Mouse (Mus musculus): ENCODE results near the gene Glt6d1.

Glt6d1 gene

DNA sequence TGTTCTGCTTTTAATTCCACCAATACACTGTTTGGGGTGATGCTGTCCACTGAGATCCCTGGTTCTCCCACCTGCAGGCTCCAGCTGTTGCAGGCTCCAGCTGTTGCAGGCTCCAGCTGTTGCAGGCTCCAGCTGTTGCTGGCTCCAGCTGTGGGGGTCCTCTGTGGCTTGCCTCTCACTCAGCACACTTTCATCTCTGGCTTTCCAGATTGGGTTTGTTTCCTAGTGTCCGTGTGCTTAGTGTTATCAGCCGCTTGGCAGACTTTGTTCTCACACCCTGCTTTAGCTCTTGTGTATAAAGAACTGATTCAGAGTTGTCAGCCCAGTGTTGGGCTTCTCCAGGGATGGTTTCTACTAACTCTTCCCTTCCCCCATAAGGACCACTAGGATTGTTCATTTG is 18.0 kb downstream of the Glt6d1 start:
- DNase-seq (ENCODE audit: low read depth, low spot score), result no peak

DNA sequence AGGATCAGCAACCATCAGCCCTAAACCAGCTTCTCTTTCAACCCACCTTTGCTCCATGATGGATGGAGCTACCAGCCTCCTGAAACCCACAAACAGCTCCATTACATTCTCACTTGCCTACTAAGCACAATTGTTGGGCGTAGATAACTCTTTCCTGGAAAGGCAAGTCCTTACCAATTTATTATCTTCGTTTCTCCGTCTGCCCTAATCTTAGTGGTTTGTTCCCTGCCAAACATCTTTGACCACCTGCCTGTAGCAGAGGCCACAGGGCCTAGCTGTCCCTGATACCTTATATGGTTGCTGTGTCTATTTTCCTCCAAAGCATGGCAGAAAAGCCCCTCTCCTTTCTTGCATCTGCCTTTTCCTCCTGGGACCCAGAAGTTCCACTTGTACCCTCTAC is 26.6 kb downstream of the Glt6d1 start:
- DNase-seq (ENCODE audit: low read depth, low spot score), result no peak

DNA sequence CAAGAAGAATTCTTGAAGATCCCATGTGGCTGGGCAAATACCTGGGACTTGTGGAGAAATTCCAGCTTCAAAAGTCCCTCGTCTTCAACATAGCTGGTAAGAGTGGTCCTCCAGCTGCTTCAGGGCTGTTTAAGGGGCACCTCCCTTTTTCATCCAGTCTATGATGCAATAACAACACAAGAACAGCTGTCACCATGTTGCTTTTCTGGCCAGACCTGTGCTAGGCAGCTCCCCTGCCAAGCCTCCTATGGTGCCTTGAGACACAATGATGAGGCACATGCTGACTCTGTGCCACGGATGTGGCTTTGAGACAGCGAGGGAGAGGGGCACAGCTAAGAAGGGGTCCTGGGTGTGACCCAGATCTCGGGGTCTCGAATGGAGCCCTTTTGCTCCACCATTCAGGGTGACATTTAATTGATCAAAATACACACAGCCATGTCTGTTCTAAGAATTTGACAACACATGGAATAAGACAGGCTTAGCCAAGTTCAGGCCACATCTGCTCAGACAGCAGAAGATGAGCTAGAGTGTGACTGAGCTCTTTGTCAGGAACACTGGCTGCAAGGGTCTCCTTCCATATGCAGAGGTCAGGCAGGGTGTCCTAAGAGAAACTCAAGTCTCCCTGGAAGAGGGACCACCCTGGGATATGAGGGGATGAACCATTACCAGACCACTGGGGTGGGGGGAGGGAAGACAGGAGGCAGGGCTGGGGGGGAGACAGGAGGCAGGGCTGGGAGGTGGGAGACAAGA is 29.9 kb downstream of the Glt6d1 start:
- DNase-seq (ENCODE audit: low read depth, low spot score), result no peak

DNA sequence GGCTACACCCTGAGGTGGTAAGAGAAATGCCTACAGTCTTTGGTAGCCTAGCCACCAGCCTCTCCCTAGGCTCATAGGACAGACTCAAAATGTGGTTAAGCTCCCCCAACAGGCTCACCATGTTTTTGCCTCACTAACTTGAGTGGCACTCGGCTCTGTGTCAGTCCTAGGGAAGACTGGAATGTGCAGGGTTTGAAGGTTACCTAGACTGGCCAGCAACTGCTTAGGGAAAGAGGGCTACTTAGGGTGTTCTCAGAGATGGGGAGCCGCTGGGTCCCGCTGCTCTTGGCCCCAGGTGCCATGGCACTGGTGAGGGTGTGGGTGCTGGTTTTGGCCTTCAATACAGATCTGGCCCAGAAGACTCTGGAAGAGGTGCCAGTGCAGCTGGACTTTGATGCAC is 33.7 kb downstream of the Glt6d1 start, which contains the start of gene Gm13539:
Gene Gm13539, plus strand, starts transcription at position 301 of the 400 bp plus-strand sequence.
- DNase-seq (ENCODE audit: low read depth, low spot score), result no peak

DNA sequence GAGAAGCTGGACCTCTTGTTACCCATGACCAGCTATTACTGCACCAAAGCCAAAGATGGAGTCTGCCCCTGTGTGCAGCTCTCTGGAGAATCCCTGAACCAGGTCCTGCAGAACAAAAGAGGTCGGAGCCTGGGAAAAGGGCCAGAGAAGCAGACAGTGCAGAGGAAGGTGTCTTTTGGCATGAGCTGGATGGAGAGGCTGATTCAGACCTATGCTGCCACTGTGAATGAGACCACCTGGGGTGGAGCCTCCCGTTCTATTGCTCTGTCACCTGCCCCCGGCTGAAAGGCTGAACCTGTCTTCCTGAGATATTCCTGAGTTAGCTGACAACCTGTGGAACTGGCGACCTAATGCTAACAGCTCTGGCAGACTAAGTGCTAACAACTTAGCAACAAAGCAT is 34.7 kb downstream of the Glt6d1 start:
- no peak for DNase-seq (ENCODE audit: low read depth, low spot score)

DNA sequence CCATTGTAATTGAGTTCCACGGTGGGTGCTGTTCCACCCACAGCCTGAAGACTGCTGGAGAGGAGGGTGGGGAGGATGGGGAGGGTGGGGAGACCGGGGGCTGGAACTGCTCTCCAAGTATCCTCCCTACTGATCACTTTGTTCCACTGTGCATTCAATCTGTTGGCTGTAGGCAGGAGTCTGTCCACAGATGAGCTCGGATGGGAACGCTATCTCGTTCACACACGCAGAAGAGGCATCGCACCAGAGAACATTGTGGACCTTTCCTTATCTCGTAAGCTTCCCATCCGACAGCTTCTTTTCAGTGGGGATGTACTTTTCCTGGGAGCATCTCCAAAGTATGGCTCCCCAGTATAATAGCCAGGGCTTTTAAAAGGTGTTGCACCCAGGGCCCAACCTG is 36.6 kb downstream of the Glt6d1 start:
- no peak for DNase-seq (ENCODE audit: low read depth, low spot score)

DNA sequence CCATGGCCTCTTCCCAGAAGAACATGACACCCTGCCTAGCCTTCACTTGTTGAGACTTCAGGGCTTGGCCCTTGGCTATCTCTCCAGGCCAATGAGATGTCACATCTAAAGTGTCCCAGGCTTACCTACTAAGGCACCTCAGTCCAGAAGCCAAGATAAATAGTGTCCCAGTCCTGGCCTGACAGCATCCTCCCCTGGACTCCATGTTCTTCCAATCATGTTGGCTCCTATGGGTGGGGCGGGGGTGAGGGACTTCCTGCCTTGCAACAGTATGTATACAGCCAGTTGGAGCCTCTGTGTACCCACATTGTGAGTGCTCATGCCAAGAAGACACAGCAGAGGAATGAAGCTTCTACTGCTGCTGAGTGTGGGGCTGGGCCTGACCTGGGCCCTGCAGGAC is 38.9 kb downstream of the Glt6d1 start, which contains the start of gene Lcn11:
Gene Lcn11, plus strand, starts transcription at position 301 of the 400 bp plus-strand sequence.
- DNase-seq (ENCODE audit: low read depth, low spot score), result no peak

DNA sequence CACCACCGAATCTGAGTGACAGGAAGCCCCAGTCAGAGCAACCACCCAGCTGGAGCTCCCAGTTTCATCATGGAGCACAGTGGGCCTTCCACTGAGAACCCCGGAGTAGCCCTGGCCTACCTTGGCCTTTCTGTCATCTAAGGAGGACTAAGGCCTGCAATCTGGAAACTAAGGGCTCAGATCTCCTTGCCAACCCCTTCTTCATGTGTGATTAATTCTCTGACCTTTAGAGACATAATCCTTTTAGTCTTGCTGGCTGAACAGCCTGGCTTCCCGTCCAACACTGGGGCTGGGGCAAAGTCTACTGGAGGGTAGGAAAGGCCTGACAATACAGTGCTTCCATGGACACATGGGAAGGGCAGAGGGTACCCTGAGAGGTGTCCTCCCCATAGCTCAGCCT is 39.7 kb downstream of the Glt6d1 start:
- DNase-seq (ENCODE audit: low read depth, low spot score), result no peak

DNA sequence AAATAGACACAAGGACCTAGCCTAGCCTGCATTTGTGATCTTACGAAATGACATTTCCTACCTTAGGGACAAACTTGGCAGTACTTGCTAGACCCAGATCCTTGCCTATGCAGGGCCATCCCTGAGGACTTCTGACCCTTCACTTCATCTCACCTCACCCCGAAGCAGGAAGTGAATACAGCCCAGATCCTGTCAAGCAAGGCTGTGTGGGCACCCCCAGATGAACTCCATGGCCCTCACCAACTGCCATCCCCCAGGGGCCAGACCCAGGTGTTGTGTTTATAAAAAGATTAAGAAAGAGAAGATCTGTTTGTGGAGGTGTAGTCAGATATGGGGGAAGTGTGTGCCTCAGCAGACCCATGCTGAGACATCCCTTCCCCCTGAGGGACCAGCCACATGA is 41.0 kb downstream of the Glt6d1 start:
- DNase-seq (ENCODE audit: low read depth, low spot score), result no peak

DNA sequence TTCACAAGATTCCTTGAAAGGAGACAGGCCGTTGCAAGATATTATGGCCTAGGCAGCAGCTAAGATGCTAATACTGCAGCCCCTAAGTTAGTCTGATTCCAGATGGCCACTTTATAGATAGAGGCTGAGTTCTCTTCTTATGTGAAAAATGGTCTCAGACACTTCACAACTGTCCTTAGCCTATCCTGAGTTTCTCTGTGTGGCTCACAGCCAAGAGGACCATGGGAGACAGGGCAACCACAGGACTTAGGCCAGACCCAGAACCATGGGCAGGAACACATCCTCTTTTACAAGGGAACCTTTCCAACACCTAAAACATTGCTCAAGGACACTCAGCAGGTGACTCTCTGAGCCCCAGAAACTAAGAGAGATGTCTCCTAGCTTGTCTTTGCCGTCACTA is 42.1 kb downstream of the Glt6d1 start:
- no peak for DNase-seq (ENCODE audit: low read depth, low spot score)

DNA sequence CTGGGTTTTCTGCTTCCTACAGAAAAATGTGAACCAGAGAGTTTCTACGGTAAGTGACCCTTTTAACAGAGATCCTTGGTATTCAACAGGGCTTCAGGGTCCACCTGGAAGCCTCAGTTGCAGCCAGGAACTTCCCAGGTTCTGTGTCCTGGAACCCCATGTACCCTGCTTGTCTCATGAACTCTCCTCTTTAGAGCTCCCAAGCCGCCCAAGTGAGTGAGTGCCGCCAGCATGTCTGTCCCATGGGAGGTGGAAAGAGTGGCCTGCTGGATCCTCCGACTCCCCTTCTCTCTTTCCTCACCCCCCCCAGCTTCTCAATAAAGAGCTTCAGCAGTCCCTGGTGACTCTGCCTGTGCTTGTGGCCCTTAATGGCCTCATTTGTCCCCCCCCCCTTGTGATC is 47.9 kb downstream of the Glt6d1 start:
- DNase-seq (ENCODE audit: low read depth, low spot score), result no peak

DNA sequence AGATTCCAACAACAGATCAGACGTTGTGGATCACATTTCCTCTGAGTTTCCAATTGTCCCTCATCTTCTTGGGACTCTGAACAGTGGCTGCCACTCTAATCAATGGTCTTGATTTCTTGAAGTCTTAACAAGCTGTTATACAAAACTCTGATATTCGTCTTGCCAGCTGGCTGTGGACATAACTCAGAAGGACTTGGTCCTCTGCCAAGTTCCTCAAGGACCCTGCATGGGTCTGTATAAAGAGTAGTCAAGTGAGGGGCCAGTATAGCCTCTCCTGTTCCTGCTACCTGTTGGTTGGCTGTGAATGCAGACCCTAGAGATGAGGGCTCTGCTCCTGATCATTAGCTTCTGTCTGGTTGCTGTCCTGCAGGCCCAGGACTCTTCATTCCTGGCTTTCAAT is 50.4 kb downstream of the Glt6d1 start, which contains the start of gene Lcn3:
Gene Lcn3, plus strand, starts transcription at position 301 of the 400 bp plus-strand sequence.
- DNase-seq (ENCODE audit: low read depth, low spot score), result no peak

DNA sequence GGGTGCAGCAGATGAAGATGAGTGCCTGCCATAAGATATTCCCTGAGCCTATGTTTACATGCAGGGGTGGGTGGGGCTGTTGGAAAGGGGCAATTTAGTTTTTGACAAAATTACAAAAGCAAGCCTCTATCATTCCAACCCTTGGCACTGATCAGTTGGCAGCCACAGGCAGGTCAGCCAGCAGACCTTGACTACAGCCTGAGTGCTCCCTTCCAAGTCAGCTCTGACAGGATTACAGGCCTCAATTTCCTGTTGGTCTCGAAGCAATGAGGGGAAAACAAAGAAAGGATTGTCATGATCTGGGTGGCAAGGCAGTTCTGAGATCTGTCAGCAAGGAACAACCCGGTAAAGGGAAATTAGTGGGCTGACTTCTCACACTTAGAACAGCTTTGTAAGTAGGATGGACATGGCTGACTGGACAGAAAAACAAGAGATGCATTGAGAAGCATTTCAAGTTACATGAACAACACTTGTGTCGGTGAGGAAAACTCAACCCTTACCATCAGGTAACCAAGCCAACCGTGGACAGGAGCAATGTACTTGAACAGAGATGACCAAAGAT is 57.5 kb downstream of the Glt6d1 start:
- no peak for DNase-seq (ENCODE audit: low read depth, low spot score)

DNA sequence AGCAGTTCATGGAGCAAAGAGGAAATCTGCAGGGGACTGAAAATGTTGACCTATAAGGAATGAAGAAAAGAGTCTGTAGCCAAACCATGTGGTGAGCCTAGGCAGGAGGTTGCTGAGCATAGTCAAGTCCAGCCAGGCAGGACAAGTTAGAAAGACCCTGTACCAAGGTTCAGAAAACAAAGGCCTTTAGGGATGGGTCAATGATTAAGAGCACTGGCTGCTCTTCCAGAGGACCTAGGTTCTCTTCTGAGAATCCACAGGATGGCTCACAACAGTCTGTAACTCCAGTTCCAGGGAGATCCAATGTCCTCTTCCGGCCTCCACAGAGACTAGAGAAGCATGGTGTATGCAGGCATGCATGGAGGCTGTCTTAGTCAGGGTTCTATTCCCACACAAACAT is 61.4 kb downstream of the Glt6d1 start:
- no peak for DNase-seq (ENCODE audit: low read depth, low spot score)

Measured in CD4-positive helper T cell, adult 2 months (primary cell).